Mouse (Mus musculus): Measurements from ENCODE around the gene B3gnt7.

B3gnt7 gene

GRCm38 (mm10) chr1:86293091-86293490, 9.5 kb upstream of the B3gnt7 start:
- no peak for TF ChIP-seq GATA4 (IDR thresholded peaks at IDR 0.05; ENCODE audit: insufficient replicate concordance, low read length)

GRCm38 (mm10) chr1:86293868-86294267, 8.8 kb upstream of the B3gnt7 start:
- TF ChIP-seq GATA4 (IDR thresholded peaks at IDR 0.05; ENCODE audit: insufficient replicate concordance, low read length) = no peak

- TF ChIP-seq GATA4 (IDR thresholded peaks at IDR 0.05; ENCODE audit: insufficient replicate concordance, low read length) = no peak
These were observed 8.2 kb upstream of the B3gnt7 start for GRCm38 (mm10) chr1:86294472-86294871.

GRCm38 (mm10) chr1:86300093-86300492, 2.5 kb upstream of the B3gnt7 start:
- TF ChIP-seq GATA4 (IDR thresholded peaks at IDR 0.05; ENCODE audit: insufficient replicate concordance, low read length) = no peak

- no peak for TF ChIP-seq GATA4 (IDR thresholded peaks at IDR 0.05; ENCODE audit: insufficient replicate concordance, low read length)
These were observed 1.9 kb upstream of the B3gnt7 start for GRCm38 (mm10) chr1:86300731-86301130.

- no peak for TF ChIP-seq GATA4 (IDR thresholded peaks at IDR 0.05; ENCODE audit: insufficient replicate concordance, low read length)
These were observed 1.2 kb upstream of the B3gnt7 start for GRCm38 (mm10) chr1:86301221-86302091.

- TF ChIP-seq GATA4 (IDR thresholded peaks at IDR 0.05; ENCODE audit: insufficient replicate concordance, low read length) = no peak
These were observed 636 bp downstream of the B3gnt7 start for GRCm38 (mm10) chr1:86303063-86303872.

GRCm38 (mm10) chr1:86303873-86304250, 1.2 kb downstream of the B3gnt7 start:
- TF ChIP-seq GATA4 (IDR thresholded peaks at IDR 0.05; ENCODE audit: insufficient replicate concordance, low read length) = no peak

GRCm38 (mm10) chr1:86306686-86307085, 4.1 kb downstream of the B3gnt7 start:
- no peak for TF ChIP-seq GATA4 (IDR thresholded peaks at IDR 0.05; ENCODE audit: insufficient replicate concordance, low read length)

GRCm38 (mm10) chr1:86307177-86307762, 4.6 kb downstream of the B3gnt7 start:
- no peak for TF ChIP-seq GATA4 (IDR thresholded peaks at IDR 0.05; ENCODE audit: insufficient replicate concordance, low read length)

GRCm38 (mm10) chr1:86307871-86308641, 5.4 kb downstream of the B3gnt7 start:
- no peak for TF ChIP-seq GATA4 (IDR thresholded peaks at IDR 0.05; ENCODE audit: insufficient replicate concordance, low read length)

- no peak for TF ChIP-seq GATA4 (IDR thresholded peaks at IDR 0.05; ENCODE audit: insufficient replicate concordance, low read length)
These were observed 6.7 kb downstream of the B3gnt7 start for GRCm38 (mm10) chr1:86309270-86309833.

GRCm38 (mm10) chr1:86310536-86311310, 8.1 kb downstream of the B3gnt7 start:
- no peak for TF ChIP-seq GATA4 (IDR thresholded peaks at IDR 0.05; ENCODE audit: insufficient replicate concordance, low read length)

GRCm38 (mm10) chr1:86311467-86312005, 8.9 kb downstream of the B3gnt7 start:
- TF ChIP-seq GATA4 (IDR thresholded peaks at IDR 0.05; ENCODE audit: insufficient replicate concordance, low read length) = no peak
